Mouse (Mus musculus): ENCODE measurements around the gene Stx7.

GRCm38 (mm10) chr10:24213297-24213696 lies 64.2 kb downstream of the Stx7 start:
- no peak for TF ChIP-seq CTCF (conservative IDR thresholded peaks at IDR 0.05 in 1 of 2, IDR thresholded peaks at IDR 0.05 in 1 of 2; ENCODE audit: low read depth in 2 of 2, low read length in 2 of 2)
- TF ChIP-seq POLR2A (IDR thresholded peaks at IDR 0.05; ENCODE audit: low read depth, low read length), result no peak
- no peak for TF ChIP-seq MAFK (IDR thresholded peaks at IDR 0.05; ENCODE audit: insufficient replicate concordance, low read length)
- TF ChIP-seq ZC3H11A (IDR thresholded peaks at IDR 0.05; ENCODE audit: low read depth, low read length), result no peak
- no peak for TF ChIP-seq UBTF (IDR thresholded peaks at IDR 0.05; ENCODE audit: low read depth, low read length)
- TF ChIP-seq MAX (IDR thresholded peaks at IDR 0.05; ENCODE audit: low read length), result no peak
- no peak for TF ChIP-seq ZKSCAN1 (IDR thresholded peaks at IDR 0.05; ENCODE audit: borderline replicate concordance, low read depth, low read length)

All from CH12.LX (cell line).